Mouse (Mus musculus): ENCODE results near the gene Sugt1.

Sugt1 gene

GRCm38 (mm10) chr14:79677891-79678687 is 90.6 kb downstream of the Sugt1 start:
- DNase-seq: no peak

DNA sequence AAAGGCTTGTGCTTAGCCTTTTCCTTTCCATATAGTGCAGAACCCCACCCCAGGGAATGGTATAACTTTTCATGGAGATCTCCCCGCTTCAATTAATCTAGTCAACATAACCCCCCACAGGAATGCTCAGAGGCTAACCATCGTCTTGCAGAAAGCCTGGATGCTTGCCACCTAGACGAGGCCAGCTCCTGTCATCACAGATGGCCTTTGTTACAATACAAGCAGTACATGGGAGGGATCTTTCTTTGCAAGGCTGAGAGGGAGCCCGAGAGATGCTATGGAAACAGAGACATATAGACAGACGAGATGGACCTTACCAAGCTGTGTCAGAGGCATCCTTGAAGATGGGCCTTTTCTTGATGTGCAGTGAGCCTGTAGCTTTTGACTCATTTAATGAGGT is 93.2 kb downstream of the Sugt1 start:
- DNase-seq: no peak
